Mouse (Mus musculus) stomach, postnatal 0 days (tissue): Measurements from ENCODE around the gene Actr10. TPM values are rescaled to one million over a fixed set of nuclear protein-coding genes. Genes with fewer than 3 reads are reported as not detected.

Experiments used
- ATAC-seq: fragments of 200-750 bp; cut with Nextera tagmentation; 2 replicates; pipeline ENCODE4 v1.8.0; 2017; ENCODE audit not compliant: low FRiP score, low TSS enrichment
- DNase-seq: peaks from one replicate; pipeline ENCODE4 v3.0.0-alpha.2; 2016; ENCODE audit warnings: low spot score
- H3K27ac ChIP-seq: fragments of 300-500 bp; sonication (generic); replicated peaks from 2 replicates; pipeline ENCODE4 v1.5.1; 2014; ENCODE audit warnings: mild to moderate bottlenecking, control low read depth
- H3K27me3 ChIP-seq: fragments of 300-500 bp; sonication (generic); 2 replicates; pipeline ENCODE4 v1.6.1; 2014; ENCODE audit warnings: low read length; ENCODE audit not compliant: control insufficient read depth, insufficient read depth
- H3K36me3 ChIP-seq: fragments of 300-500 bp; sonication (generic); 2 replicates; pipeline ENCODE4 v1.6.1; 2014; ENCODE audit warnings: low read length, mixed read lengths; ENCODE audit not compliant: control insufficient read depth, insufficient read depth
- H3K4me1 ChIP-seq: fragments of 300-500 bp; sonication (generic); replicated peaks from 2 replicates; pipeline ENCODE4 v1.6.1; 2014; ENCODE audit warnings: antibody characterized with exemption; ENCODE audit not compliant: control insufficient read depth, insufficient read depth
- H3K4me2 ChIP-seq: fragments of 300-500 bp; sonication (generic); replicated peaks from 2 replicates; pipeline ENCODE4 v1.6.1; 2014; ENCODE audit warnings: low read depth, mild to moderate bottlenecking, control low read depth, moderate library complexity
- H3K4me3 ChIP-seq: fragments of 300-500 bp; sonication (generic); 2 replicates; pipeline ENCODE4 v1.5.1; 2014; ENCODE audit warnings: low read depth, low read length, control low read depth
- H3K9ac ChIP-seq: fragments of 300-500 bp; sonication (generic); 2 replicates; pipeline ENCODE4 v1.6.1; 2014; ENCODE audit warnings: mild to moderate bottlenecking, low read length, control low read depth, mixed read lengths
- H3K9me3 ChIP-seq: fragments of 300-500 bp; sonication (generic); 2 replicates; pipeline ENCODE4 v1.6.1; 2016; ENCODE audit warnings: low read length; ENCODE audit not compliant: control insufficient read depth
- CTCF ChIP-seq: IDR thresholded peaks from 2 replicates; pipeline ENCODE4 v1.5.1; 2016; ENCODE audit warnings: antibody characterized with exemption, low read depth, mild to moderate bottlenecking, moderate library complexity
- EP300 ChIP-seq: optimal IDR thresholded peaks from 2 replicates; pipeline ENCODE3; 2016; ENCODE audit warnings: antibody characterized with exemption
- WGBS: fragments of 180-500 bp; shearing (Covaris S2); extraction: QIAGEN DNeasy Blood & Tissue Kit; methylation state at CpG from one replicate; pipeline ENCODE4 v1.1.7; 2014; 5-methylcytosine and 5-hydroxymethylcytosine counted together
- polyA plus RNA-seq: library from polyadenylated mRNA; unstranded; fragments of >200 nt; fragmentation: Nextera tagmentation; extraction: Ambion mirVana; gene quantifications from 2 replicates; pipeline ENCODE4 v1.2.1, GENCODE M21; 2015

The Actr10 gene
- polyA plus RNA-seq, 1 experiment from 2014 or later, result 199 TPM

DNA sequence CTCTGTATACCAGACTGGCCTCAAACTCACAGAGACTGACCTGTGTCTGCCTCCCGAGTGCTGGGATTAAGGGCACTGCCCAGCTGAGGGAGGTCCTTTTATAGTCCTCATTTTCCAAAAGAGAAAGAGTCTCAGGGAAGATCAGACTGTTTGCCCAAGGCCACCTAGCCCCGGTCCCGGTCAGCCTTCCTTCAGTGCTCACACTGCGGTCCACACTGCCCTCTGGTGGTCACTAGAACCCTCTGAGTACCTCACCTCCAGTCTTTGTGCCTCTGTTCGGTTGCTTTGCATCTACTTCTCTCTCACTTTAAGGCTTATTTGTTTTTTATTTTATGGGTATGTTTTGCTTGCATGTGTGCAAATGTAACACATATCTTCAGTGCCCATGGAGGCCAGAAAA, 26.6 kb upstream of the Actr10 start:
- DNase-seq, result peak; percentile 78
- no peak overlapping the region for H3K4me3 ChIP-seq
- no peak overlapping the region for H3K4me2 ChIP-seq
- H3K9ac ChIP-seq, result no peak overlapping the region
- H3K9me3 ChIP-seq, result no peaks in the 10 kb centered on the region
- H3K27me3 ChIP-seq, result no peaks in the 10 kb centered on the region
- peak overlapping the region; percentile 2 for H3K27ac ChIP-seq
- peak; percentile 73 for ATAC-seq
- WGBS, result 9% methylated on average over 5 of the region's 5 CpGs
- H3K4me1 ChIP-seq, result no peaks in the 10 kb centered on the region
- TF ChIP-seq EP300 (no peak), CTCF (peak; percentile 96)
- no peaks in the 10 kb centered on the region for H3K36me3 ChIP-seq

DNA sequence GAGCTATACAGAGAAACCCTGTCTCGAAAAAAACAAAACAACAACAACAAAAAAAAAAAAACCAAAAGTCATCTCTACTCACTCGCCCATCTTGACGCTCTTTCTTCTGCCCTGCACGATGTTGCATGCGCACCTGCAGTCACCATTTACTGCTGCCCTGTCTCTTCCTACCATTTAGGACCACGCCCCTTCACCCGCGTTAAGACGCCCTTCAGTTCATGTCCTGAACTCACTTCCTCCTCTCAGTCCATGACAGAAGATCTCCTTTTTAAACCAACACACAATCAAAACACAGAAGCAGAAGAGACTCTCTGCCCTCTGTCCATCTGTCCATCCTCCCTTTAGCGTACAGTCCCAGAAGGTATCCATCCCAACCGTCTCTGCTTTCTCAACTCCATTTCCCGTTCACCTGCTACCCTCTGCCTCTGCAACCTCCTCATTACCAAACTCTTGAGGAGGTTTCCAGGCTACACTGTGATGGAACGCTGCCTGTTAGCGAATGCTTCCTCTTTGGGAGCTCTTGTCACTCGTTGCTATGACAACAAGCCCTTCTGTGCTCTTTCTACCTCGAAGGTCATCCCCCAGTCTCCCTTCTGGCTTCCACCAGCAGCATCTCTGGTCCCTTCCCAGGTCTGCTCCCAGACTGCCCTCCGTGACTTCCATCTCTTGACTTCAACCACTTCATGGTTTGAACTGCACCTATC, 25.8 kb upstream of the Actr10 start:
- TF ChIP-seq EP300 (no peak), CTCF (no peak)

DNA sequence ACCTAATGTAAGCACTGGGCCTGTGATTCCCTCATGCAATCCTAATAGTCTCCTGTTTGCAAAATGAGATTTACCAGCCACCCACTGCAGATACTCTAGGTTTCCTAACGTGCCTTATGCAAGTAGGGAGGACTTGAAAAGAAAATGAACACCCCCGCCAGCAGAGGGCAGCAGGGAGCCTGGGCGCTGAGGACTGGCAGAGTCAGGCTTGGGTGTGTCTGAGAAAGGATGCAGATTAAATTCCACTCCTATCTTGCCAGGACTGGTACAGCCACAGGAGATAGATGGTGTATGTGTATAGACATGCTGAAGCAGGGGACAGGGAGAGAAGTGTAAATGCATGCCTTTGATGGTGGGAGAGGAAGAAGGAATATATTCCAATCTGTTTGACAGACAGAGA, 24.2 kb upstream of the Actr10 start:
- Histone ChIP-seq H3K27me3 (no peaks in the 10 kb centered on the region), H3K27ac (peak overlapping the region; percentile 70), H3K4me2 (no peak overlapping the region), H3K9me3 (no peaks in the 10 kb centered on the region), H3K4me3 (no peak overlapping the region), H3K36me3 (no peaks in the 10 kb centered on the region), H3K9ac (no peak overlapping the region), H3K4me1 (no peaks in the 10 kb centered on the region)
- WGBS, result 46% methylated on average over 3 of the region's 3 CpGs
- peak; percentile 84 for DNase-seq
- no peak for TF ChIP-seq EP300
- TF ChIP-seq CTCF, result peak; percentile 88
- peak; percentile 51; the same call in 1 of the 2 replicates for ATAC-seq

More for the DNA sequence above, 25.8 kb upstream of the Actr10 start:
- Histone ChIP-seq H3K4me3 (no peak overlapping the region), H3K9me3 (no peaks in the 10 kb centered on the region), H3K9ac (no peak overlapping the region), H3K4me2 (no peak overlapping the region), H3K27ac (no peak overlapping the region), H3K36me3 (no peaks in the 10 kb centered on the region), H3K4me1 (no peaks in the 10 kb centered on the region), H3K27me3 (no peaks in the 10 kb centered on the region)
- WGBS, result 70% methylated on average over 17 of the region's 17 CpGs
- no peak for ATAC-seq
- DNase-seq, result no peak

DNA sequence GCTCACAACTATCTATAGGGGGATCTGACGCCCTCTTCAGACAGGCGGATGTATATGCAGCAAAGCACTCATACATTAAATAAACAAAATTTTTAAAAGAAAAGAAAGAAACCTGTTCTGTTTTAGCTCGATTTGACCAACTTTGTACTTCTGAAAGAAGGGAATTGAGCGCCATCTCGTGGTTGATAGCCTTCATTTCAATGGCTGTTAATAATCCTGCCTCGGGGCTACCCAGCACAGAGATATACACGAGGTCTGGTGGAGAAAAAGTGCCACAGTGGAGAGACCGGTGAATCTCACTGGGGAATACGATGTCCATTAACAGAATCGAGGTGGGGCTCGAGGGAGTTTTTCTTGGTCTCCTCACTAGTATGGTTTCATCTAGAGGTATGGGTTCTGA, 23.3 kb upstream of the Actr10 start:
- no peaks in the 10 kb centered on the region for H3K36me3 ChIP-seq
- no peak for ATAC-seq
- no peak for DNase-seq
- no peaks in the 10 kb centered on the region for H3K4me1 ChIP-seq
- H3K27ac ChIP-seq, result no peak overlapping the region; the same call in 1 of the 2 replicates
- 41% methylated on average over 11 of the region's 11 CpGs for WGBS
- H3K4me2 ChIP-seq, result no peak overlapping the region
- H3K27me3 ChIP-seq, result no peaks in the 10 kb centered on the region
- no peak overlapping the region for H3K9ac ChIP-seq
- H3K4me3 ChIP-seq, result no peak overlapping the region
- no peaks in the 10 kb centered on the region for H3K9me3 ChIP-seq
- TF ChIP-seq CTCF (peak; percentile 78), EP300 (no peak)

DNA sequence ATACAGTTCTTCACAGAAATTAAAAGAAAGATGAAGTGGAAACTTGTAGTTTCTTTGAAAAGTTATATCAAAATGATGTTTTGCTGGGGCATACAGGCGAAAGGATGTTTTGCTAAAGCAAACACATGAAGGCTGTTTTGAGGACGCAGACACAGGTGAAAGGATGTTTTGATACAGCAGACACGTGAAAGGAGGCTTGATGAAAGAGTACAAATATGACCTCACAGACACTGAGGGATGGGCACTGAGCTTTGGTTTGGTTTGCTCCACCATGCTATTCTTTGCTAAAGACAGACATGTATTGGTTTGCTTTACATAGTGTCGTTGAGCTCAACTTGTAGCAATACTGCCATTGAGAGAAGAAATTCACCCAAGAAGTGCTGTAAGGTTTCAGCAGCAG, 7.9 kb upstream of the Actr10 start:
- no peak overlapping the region for H3K9ac ChIP-seq
- H3K27ac ChIP-seq, result no peak overlapping the region
- 72% methylated on average over 4 of the region's 4 CpGs for WGBS
- no peaks in the 10 kb centered on the region for H3K9me3 ChIP-seq
- H3K36me3 ChIP-seq, result no peaks in the 10 kb centered on the region
- no peaks in the 10 kb centered on the region for H3K27me3 ChIP-seq
- H3K4me2 ChIP-seq, result no peak overlapping the region
- TF ChIP-seq CTCF (no peak), EP300 (no peak)
- ATAC-seq (no peak), DNase-seq (no peak)
- no peaks in the 10 kb centered on the region for H3K4me1 ChIP-seq
- no peak overlapping the region for H3K4me3 ChIP-seq

DNA sequence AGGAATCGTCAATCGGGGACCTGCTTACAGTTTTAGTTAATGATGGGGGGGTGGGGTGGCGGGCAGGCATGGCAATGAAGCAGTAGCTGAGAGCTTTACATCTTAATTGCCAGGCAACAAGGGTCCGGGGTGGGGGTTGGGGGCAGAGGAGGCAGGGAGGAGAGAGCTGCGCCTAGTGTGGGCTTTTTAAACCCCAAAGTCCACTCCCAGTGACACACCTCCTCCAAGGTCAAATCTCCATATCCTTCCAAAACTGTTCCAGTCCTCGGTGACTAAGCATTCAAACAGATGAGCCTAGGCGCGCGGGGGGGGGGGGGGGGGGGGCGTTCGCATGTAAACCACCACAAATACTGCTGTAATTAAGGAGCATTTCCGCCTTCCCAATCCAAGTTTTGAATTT, 507 bp upstream of the Actr10 start:
- H3K9ac ChIP-seq, result peak overlapping the region; percentile 91
- H3K4me2 ChIP-seq, result peak overlapping the region; percentile 47
- TF ChIP-seq EP300, result no peak
- no peak for TF ChIP-seq CTCF
- H3K27me3 ChIP-seq, result no peaks in the 10 kb centered on the region
- peak overlapping the region; percentile 85 for H3K4me3 ChIP-seq
- ATAC-seq (peak; percentile 12), DNase-seq (peak; percentile 28)
- H3K36me3 ChIP-seq, result 0 out of 2 replicates have a peak, but pooled peaks cover 3% of the 10 kb centered on the region
- no peaks in the 10 kb centered on the region for H3K4me1 ChIP-seq
- WGBS, result 29% methylated on average over 9 of the region's 12 CpGs
- peak overlapping the region; percentile 90 for H3K27ac ChIP-seq
- H3K9me3 ChIP-seq, result no peaks in the 10 kb centered on the region
